Mouse (Mus musculus): ENCODE results near the gene Ptbp1.

The Ptbp1 gene

DNA sequence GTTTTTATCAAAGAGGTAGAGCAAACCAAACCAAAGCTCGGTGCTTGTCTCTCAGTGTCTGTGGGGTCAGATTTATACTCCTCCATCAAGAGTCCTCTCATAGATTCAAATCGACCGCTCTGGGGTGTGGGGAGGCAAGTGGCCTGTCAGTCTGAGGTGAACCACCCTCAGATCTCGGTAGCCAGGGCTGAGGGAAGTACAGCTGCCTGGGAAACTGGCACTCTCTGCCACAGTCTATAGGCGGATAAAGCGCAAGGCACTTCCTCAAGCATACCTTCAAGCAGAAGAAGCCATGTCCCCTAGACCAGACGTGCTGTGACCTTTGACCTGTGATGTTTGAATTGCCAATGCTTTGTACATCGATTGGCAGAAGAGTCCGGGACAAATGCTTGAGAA, 21.4 kb upstream of the Ptbp1 start:
- DNase-seq (ENCODE audit: low spot score in 2 of 2): no peak

DNA sequence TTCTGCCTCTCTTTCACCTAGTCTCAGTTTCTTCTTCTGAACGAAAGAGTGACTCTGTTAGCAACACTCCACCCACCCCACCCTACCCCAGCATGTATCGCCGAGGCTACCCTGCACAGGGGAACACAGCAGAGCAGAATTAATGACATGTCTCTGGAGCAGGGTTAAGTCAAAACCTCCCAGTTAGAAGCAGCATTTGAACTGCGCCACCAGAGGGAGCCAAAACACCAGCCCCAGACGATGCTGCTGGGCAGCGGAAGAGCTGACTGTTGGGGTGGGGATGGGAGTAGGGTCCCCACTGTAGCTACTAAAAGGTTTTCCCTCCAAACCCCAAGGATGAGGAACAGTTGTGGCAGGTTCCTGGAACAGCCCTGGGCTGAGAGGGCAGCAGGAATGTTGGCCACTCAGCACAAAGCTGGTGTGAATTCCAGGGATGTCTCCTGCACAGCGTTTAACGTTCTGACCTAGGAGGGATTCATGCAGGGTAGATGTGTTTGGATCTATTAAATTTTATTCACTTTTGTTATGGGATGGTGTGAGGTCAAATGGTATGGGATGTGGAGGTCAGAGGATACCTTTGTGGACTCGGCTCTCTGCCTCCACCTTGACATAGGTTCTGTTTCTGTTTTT, 19.3 kb upstream of the Ptbp1 start:
- peak; percentile 72 to 89 for DNase-seq (ENCODE audit: low spot score in 2 of 2)

DNA sequence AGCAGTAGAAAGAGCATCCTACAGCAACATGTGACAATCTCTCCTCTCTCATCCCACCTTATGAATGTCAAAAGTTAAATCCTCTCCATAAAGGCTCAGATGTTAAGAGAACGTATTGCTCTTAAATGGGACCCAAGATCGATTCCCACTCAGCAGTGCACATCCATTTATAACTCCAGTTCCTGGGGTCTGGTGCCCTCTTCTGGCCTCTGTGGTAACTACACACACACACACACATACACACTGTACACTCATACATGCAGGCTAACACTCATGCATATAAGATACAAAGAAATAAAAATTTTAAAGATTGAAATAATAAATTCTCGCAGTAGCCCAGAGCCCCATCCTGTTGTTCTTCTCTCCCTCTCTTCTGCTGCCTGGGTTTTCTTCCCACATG, 17.3 kb upstream of the Ptbp1 start:
- DNase-seq (ENCODE audit: low spot score in 2 of 2): no peak

DNA sequence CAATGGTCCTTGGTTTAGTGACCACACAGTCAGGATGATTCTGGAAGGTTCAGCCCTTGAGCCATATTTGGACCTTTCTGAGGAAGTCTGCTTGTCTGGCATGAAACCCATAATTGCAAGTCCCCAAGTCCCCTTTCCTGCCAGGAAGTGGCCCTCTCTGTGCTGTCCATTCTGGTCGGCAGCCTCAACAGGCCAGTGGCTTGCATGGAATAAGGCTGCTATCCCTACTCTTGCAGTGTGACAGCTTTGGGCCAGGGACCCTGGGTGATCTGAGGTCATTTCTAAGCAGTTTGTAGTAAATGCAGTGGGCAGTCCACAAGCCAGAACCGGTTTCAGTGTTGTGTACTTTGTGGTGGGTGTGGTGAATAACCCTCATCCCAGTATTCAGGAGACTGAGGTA, 16.1 kb upstream of the Ptbp1 start:
- no peak for DNase-seq (ENCODE audit: low spot score in 2 of 2)

DNA sequence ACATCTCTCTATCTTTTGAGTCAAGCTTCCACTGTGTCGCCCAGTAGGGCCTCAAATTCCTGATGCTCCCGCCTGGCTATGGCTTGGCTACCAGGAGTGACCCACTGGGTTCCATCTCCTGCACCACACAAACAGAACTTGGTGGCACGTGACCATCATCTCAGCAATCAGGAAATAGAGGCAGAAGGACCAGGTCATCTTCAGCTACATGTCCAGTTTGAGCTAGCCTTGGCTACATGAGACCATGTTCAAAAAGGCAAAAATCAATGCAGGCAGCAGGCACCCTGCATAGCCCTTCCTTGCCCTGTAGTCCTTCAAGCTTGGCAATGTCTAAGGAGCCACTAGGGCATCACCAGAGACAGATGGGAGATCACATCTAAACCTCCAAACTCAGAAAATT, 14.1 kb upstream of the Ptbp1 start:
- no peak for DNase-seq (ENCODE audit: low spot score in 2 of 2)

DNA sequence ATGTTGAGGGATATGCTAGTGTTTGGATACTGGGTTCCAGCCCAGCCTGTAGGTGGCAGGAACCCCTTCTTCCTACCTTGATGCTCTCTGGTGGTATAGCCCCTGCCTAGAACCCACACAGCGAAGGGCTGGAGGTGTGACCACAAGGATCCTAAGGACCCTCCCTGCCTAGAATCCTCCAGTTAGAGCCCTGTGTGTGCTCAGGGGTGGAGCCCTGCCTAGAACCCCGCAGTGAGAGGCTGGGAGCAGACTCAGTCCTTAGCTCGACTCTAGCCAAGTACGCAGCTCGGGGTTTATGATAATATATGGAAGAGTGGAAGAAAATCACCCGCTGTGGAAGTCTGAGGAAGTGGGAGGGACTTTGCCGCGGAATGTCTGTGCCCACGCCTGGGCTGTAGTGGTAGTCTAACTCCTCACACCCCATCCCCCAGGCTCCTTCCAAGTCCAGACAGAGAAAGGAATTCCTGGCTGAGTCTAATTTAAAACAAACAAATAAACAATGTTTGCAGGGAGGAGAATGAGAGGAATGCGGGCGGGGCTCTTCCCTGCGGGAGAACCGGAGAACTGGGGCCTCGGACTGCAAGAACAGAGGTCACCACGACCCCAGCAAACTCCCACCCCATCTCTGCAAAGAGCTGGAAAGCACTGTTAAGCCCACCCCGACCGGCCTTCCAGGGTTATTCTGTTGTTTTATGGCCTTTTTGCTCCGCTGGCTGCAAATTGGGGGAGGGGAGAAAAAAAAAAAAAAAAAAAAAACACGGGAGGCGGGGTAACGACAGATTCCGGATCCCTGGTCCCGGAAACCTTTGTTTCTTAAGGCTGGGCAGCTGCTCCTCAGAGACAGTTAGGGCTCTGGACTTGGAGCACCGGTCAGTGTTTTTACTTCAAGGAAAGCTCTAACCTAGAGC, 13.3 kb upstream of the Ptbp1 start:
- no peak for DNase-seq (ENCODE audit: low spot score in 2 of 2)

DNA sequence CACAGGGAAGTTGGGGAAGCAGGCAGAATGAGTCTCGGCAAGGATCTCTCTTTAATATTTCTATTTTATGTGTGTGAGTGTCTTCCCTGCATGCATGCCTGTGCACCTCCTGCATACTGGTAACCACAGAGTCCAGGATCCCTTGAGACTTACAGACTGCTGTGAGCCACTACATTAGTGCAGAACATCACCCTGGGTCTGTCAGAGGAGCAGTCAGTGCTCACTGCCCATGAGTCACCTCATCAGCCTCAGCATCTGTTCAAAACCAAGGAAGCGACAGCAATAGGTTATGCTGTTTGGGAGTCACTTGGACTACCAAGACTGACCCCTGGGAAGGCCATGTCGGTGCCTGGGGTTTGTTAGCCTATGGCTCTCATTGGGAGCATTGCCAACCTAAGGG, 11.9 kb upstream of the Ptbp1 start:
- no peak for DNase-seq (ENCODE audit: low spot score in 2 of 2)

DNA sequence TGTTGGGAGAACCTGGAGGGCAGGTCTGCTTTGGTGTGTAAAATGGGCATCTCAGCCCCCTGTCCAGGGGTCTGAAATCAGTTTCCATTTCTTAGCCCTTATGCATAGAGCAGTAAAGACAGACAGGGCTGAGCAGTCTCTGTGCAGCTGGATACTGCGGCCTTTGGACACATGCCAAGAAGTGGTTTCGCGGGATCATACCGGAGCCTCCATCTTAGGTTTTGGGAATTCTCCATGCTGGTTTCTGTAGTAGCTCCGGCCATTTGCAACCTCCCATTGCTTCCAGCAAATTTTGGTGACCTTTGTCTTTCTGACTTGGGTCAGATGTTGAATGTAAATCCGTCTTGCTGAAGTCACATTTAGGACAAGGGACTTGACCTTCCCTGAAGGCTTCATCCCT, 10.8 kb upstream of the Ptbp1 start:
- DNase-seq (ENCODE audit: low spot score in 2 of 2): no peak

DNA sequence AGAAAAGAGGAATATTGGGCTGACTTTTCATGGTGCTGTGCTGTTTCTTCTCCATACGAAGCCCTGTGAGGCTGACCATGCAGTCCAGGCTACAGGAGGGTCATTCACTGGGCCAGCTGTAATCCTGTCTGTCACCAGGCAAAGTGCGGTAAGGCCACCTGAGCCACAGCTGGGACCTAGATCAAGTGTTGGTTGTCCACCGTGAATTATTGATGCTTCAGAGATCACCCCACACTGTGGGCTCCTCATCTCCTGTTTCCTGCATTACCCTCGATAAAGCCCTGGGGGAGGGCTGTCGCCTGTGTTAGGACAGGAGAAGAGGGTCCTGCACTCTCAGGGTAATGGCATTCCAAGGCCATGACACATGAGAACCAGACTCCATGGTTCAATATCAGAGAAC, 7.7 kb upstream of the Ptbp1 start:
- DNase-seq (ENCODE audit: low spot score in 2 of 2): no peak

DNA sequence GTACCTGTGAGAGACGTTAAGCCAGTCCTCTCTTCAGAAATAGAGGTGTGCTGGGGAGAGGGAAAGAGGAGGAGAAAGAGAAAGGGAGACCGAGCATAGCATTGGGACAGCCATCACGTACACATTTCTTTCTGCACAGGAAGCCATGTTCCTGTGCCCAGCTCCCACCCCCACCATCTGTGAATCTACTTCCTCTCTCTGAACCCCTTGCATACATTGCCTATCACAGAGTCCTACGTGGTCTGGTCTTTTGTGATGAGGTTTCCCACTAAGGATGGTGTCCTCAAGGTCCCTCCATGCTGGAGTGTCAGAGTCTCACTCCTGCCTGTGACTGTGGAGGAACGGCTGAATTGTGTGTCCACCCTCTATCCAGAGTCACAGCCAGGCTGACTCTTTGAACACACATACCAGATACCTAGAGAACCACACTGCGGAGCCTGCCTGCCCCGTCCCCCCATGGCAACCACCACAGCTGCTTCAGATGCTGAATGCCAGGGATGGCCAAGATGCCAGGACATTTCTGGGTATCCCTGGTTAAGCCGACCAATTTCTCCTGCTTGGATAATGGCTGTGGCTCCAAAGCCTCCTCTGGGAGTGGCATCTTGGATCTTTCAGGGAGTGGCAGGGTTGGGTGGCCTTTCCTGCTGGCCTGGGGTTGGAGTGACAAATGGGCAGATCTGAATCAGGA, 4.1 kb upstream of the Ptbp1 start:
- no peak for DNase-seq (ENCODE audit: low spot score in 2 of 2)

DNA sequence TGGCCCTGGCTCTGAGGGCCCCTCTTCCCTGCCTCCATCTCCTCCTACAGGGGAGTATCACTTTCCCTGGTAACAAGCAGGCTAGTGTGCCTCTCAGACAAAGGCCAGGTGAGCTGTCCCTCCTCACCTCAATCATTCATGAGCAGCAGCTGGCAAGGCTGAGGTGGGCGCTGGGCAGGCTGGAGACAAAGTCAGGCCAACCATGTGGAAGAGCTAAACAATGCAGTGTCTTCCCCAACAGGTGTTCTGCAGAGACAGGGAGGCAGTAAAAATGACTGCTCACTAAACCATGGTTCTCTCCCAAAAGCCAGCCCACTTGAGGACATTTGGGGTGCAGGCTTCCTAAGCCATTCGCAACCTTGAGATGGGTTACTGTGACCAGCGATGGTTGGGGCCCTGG, 2.6 kb upstream of the Ptbp1 start:
- DNase-seq (ENCODE audit: low spot score in 2 of 2): no peak

DNA sequence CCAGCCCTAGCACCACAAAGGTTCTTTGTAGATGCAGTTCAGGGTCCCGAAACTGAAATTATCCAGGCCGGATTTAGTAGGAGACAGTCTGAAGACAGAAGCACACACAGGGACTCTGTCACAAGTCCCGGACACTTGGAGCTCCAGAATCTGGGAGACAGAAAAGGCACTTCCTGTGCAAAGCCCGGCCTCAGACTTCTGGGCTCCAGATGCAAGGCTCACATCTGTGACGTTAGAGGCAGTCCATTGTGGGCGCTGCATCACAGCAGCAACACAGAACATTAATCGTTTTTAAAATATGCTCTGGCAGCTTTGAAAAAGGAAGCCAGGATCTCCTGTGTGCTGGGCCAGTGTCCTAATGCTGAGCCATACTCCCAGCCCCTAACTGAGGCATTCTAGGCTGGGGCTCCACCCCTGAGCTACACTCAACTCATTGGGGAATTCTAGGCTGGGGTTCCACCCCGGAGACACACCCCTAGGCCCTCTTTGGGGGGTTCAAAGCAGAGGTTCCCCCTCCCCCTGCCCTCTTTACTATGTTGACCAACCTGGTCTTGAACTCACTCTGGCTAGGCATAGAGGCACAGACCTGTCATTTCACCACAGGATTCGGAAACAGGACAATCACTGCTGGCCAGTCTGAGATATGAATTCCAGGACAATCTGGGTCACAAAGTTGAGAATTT, 2.0 kb upstream of the Ptbp1 start:
- DNase-seq (ENCODE audit: low spot score in 2 of 2): no peak

DNA sequence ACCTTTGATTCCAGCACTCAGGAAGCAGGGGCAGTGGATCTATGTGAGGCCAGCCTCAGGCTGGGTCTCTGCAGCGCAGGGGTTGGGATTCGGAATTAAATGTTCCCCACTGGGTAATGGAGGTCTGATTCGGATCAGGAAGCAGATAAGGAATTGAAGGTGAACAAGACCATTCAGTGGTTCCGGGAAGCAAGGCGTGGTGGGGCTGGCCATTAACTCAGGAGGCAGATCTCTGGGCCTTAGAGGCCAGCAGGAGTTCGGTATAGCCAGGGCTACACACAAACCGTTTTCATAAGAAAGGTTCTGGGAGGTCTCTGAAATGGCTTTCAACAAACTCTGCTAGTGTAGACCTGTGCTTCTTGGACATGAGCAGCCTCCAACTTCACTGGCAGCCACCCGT, 1.4 kb upstream of the Ptbp1 start:
- DNase-seq (ENCODE audit: low spot score in 2 of 2): no peak

DNA sequence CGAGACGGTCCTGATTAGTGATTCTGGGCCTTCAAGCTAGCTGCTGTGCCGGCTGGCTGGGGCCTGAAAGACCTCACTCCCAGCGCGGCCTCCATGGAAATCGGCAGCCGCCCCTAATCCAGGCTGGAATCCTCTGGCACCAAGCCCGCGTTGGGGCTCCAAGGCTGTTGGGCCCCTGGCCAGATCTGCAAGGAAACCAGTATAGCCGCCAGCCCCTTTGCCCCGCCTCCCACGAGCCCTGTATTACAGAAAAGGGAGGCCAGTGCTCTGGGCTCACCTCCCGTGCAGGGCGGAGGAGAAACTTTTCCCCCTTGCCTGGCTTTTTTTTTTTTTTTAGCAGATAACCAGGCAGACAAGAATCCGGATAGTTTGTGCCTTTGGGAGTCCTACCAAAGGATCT, 835 bp upstream of the Ptbp1 start:
- DNase-seq (ENCODE audit: low spot score in 2 of 2): peak; percentile 77 to 85

DNA sequence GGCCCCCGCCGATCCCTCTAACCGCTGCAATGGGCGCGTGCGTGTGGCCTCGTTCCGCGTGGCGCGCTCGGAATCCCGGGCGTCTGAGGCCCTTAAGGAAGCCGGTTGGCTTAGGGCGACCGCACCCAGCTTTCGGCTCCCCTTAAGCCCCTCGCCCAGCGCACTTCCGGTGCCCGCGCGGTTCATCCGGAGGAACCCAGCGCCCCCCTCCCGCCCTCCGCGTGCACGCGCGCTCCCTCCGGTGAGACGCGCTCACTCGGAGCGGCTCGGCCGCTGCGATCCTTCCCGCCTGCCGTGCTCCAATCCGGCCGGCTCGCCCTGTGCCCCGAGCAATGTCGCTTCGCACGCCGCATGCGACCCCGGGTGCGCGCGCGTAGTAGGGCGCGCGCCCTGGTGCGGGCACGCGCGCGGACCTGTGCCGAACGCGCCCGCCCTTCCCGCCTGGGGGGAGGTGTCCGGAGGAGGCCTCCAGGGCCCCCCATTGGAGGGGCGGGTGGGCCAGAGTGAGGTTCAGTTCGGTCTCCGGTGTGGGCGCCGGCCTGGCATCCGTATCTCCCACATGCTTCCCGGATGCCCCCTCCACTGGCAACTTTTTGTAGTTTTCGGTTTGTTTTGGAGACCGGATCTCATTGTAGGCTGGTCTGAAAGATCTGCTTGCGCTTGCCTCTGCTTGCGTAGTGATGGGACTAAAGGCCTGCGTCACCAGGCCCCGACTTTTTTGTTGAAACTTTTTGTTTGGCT, 744 bp downstream of the Ptbp1 start:
- DNase-seq (ENCODE audit: low spot score in 2 of 2): peak; percentile 71 to 88

DNA sequence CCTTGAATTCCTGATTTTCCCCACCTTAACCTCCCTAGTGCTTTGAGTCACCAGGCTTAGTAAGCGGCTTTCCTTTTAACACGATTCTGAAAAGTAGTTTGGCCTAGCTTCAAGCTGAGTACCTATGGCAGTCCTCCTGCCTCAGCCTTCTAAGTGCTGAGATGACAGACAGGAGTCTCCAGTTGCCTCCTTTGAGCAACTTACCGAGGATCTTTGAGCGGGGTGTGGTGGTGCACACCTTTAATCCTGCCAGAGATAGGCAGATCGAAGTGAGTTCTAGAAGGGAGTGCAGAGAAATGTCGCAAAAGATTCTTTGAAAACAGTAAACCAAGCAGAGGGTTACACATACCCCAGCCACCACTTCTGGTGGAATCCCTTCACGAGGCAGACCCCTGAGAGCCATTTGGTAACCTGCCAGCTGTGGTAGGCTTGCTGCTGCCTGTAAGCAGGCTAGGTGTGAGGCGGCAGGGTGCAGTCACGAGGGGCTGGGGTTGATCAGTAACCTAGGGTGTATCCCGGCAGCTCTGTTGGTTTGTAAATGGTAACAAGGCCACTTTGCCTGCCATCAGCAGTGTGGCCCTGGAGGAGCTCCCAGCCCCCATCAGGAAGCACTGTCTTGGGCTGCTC, 1.4 kb downstream of the Ptbp1 start:
- DNase-seq (ENCODE audit: low spot score in 2 of 2): peak; percentile 42 to 72

DNA sequence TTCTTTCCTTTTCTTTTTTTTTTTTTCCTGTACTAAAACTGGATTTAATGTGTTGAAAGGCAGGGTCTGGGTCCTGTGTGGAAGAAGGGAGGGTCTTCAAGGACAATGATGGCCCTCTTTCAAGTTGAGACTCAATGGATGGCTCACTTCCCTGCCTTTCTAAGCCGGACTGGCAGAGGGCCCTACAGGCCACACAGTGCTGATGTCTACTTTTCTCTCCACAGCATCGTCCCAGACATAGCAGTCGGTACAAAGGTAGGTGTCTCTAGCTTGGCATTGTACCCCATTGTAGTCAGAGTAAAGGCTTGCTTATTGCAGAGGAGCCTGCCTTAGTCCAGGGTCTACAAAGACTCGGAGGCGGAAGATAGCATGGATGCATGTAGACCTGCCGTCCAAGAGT, 2.1 kb downstream of the Ptbp1 start:
- no peak for DNase-seq (ENCODE audit: low spot score in 2 of 2)

DNA sequence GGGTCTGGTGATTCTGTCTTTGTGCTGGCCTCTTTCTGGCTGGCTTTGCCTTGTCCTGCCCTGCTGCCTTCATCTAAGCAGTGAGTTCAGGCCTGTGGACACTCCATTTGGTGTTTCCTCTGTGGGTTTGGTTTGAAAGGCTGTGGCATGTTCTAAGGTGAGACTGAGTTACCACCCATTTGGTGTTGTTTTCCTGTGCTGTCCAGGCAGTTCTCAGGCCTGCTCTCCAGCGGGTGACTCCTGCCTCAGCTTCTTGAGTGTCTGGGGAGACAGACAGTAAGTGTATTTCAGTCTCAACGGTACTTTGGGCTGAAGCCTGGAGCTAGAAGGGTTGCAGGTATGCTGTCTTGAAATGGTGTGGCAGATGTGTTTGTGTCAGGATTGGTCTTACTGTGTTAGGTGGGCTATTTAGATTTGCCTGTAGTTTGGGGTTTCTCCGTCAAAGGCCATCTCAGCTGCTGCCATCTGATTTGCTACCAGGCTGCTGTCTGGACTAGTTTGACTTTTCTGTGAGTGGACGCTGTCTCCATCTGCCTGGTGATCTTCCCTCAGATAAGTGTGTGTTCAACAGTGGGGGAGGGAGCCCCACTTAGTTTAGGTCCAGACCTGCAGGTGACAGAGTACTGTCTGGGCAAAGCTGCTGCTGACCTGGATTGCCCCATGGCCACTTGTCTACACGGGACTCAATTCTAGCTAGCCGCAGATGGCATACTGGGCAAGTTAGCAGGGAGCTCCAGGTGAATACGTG, 2.7 kb downstream of the Ptbp1 start:
- DNase-seq (ENCODE audit: low spot score in 2 of 2): no peak

DNA sequence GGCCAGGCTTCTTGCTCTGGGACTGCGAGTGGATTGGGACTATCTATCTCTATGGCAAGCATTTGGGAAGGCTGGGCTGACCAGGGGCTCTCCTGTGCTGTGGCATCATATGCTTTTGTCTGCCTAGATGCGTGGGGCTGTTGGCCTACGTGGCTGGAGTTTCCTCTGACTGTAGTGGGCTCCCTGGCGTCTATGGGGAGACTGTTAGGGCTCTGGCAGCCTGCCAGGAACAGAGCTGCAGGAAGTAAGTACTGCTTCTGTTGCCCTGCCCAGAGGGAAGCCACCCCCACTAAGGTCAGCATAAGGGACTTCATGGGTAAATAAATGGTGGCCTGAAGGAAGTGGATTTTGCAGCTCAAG, 3.2 kb downstream of the Ptbp1 start:
- DNase-seq (ENCODE audit: low spot score in 2 of 2): peak; percentile 57 to 81

DNA sequence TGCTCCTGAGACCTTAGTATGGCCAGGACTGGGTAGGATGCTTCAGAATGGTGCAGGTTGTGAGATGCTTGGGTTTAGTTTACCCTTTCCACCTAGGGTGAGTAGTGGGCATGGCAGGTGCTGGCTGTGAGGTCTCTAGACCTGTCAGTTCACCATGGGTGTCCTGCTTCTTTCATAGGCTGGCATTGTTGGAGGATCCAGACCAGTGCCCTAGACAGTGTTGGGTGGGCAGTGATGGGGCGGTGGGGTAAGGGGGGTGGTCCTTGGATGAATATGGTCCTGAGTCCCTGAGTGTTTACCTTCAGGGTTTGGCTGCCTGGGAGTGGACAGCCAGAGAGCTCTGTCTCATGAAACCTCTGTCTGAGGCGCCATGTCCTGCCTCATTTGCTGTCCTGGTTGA, 3.7 kb downstream of the Ptbp1 start:
- DNase-seq (ENCODE audit: low spot score in 2 of 2): no peak
